Mouse (Mus musculus) MEL (cell line): ENCODE data around the gene Nell2.

Experiments used
- BHLHE40 ChIP-seq: IDR thresholded peaks from 2 replicates; pipeline ENCODE4 v1.6.1; 2012; ENCODE audit warnings: low read depth, mild to moderate bottlenecking, inconsistent platforms, low read length, improper control_type of control experiment, borderline replicate concordance
- CHD2 ChIP-seq: IDR thresholded peaks from 2 replicates; pipeline ENCODE4 v1.6.1; 2011; ENCODE audit warnings: low read length, improper control_type of control experiment
- CTCF ChIP-seq, 3 experiments: IDR thresholded peaks in 2 of 3; conservative IDR thresholded peaks in 1 of 3; 2 replicates each; pipeline ENCODE4 v1.5.1; 2011 to 2012; ENCODE audit warnings: low read length in 3 of 3, low read depth in 2 of 3, mild to moderate bottlenecking in 2 of 3, improper control_type of control experiment in 1 of 3, inconsistent platforms in 1 of 3, mixed read lengths in 1 of 3, moderate library complexity in 1 of 3; ENCODE audit not compliant: control insufficient read depth in 1 of 3, insufficient read depth in 1 of 3, poor library complexity in 1 of 3, severe bottlenecking in 1 of 3
- MAZ ChIP-seq: IDR thresholded peaks from 2 replicates; pipeline ENCODE4 v1.6.1; 2012; ENCODE audit warnings: low read depth, mild to moderate bottlenecking, inconsistent platforms, low read length, improper control_type of control experiment
- RCOR1 ChIP-seq: IDR thresholded peaks from 2 replicates; pipeline ENCODE4 v1.6.1; 2012; ENCODE audit warnings: low read depth, mild to moderate bottlenecking, inconsistent platforms, low read length, improper control_type of control experiment
- TAL1 ChIP-seq: IDR thresholded peaks from 2 replicates; pipeline ENCODE4 v1.6.1; 2012; ENCODE audit warnings: mild to moderate bottlenecking, inconsistent platforms, low read length, moderate library complexity, mixed read lengths
- ZKSCAN1 ChIP-seq: IDR thresholded peaks from 2 replicates; pipeline ENCODE4 v1.6.1; 2012; ENCODE audit warnings: low read depth, mild to moderate bottlenecking, inconsistent platforms, low read length, improper control_type of control experiment, moderate library complexity

DNA sequence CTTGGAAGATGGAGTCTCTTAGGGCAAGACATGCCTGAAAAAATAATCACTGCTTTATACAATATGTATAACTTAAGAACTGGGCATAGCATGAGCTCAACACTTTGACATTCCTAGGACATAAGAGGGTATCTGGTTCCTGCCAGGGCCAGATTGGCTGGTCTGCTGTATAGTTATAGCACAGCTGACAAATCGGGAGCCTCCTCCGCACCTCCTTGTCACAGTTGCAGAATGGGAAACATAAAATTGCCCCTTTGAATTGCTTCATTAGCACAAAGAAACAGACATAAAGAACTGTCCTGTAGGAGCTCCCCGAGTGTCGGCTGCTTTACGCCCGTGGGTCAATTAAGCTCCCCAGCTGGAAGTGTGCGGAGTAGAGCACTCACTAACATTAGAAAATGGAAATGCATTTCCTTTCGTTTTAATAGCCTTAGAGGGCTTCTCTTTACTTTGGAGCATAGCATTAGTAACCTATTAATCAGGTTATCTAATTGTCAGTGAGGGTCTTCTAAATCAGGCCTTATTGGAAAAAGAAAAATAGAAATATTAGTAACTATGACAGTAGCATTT lies 473.2 kb downstream of the Nell2 start:
- TF ChIP-seq BHLHE40 (no peak), MAZ (no peak), RCOR1 (no peak), CTCF (IDR thresholded peaks at IDR 0.05 in 2 of 3, conservative IDR thresholded peaks at IDR 0.05 in 1 of 3; ENCODE audit: control insufficient read depth in 1 of 3, insufficient read depth in 1 of 3, low read depth in 2 of 3, low read length in 3 of 3, poor library complexity in 1 of 3, severe bottlenecking in 1 of 3) (no peak), CHD2 (no peak), ZKSCAN1 (no peak), TAL1 (no peak)
